In genomic region chr17:36270956-36271585, GRCm38 (mm10) we compare ENCODE assay signal across 8 mouse cellular contexts. TPM values are rescaled to one million over a fixed set of nuclear protein-coding genes. Genes with fewer than 3 reads are reported as not detected.
DNase-seq lines count a peak whose midpoint lies in the region; ATAC-seq and TF ChIP-seq lines count a peak whose summit lies in the region.

No protein-coding gene starts in this region.

- H3K4me3 ChIP-seq in forebrain, embryonic 14.5 days (ENCODE audit: low read depth, low read length), result peak overlapping the region; percentile 84
- peak overlapping the region; percentile 92 for H3K4me3 ChIP-seq in liver, embryonic 16.5 days (ENCODE audit: low read depth, low read length)
- peak overlapping the region; percentile 94 for H3K4me3 ChIP-seq in neural tube, embryonic 12.5 days
- H3K4me3 ChIP-seq in stomach, postnatal 0 days (ENCODE audit: low read depth, low read length), result peak overlapping the region; percentile 98

- ATAC-seq in forebrain, embryonic 14.5 days, result peak; percentile 93
- peak; percentile 87 for ATAC-seq in liver, embryonic 16.5 days (ENCODE audit: low read depth)
- peak; percentile 92 for ATAC-seq in neural tube, embryonic 12.5 days (ENCODE audit: low FRiP score, low read depth)
- peak; percentile 93 for ATAC-seq in stomach, postnatal 0 days (ENCODE audit: low FRiP score, low TSS enrichment)

- peak overlapping the region; percentile 94 for H3K27ac ChIP-seq in forebrain, embryonic 14.5 days (ENCODE audit: low read depth, low read length)
- peak overlapping the region; percentile 85 for H3K27ac ChIP-seq in liver, embryonic 16.5 days (ENCODE audit: low read length)
- peak overlapping the region; percentile 87 for H3K27ac ChIP-seq in neural tube, embryonic 12.5 days
- peak overlapping the region; percentile 94 for H3K27ac ChIP-seq in stomach, postnatal 0 days (replicated peaks)

- intact Hi-C loops in heart, postnatal 10 days (cut with DNase I), result no loop called here

- peak overlapping the region; percentile 82 for H3K4me2 ChIP-seq in forebrain, embryonic 14.5 days (ENCODE audit: low read length)
- H3K4me2 ChIP-seq in liver, embryonic 16.5 days (ENCODE audit: low read depth, low read length), result peak overlapping the region; percentile 96
- peak overlapping the region; percentile 87 for H3K4me2 ChIP-seq in neural tube, embryonic 12.5 days (replicated peaks)
- H3K4me2 ChIP-seq in stomach, postnatal 0 days (replicated peaks; ENCODE audit: low read depth), result peak overlapping the region; percentile 80

- H3K27me3 ChIP-seq in forebrain, embryonic 14.5 days (replicated peaks; ENCODE audit: control insufficient read depth, insufficient read depth, low read length), result no peaks in the 10 kb centered on the region
- no peaks in the 10 kb centered on the region for H3K27me3 ChIP-seq in liver, embryonic 16.5 days (ENCODE audit: control insufficient read depth, insufficient read depth, low read depth, low read length)
- no peaks in the 10 kb centered on the region for H3K27me3 ChIP-seq in neural tube, embryonic 12.5 days (replicated peaks)
- no peaks in the 10 kb centered on the region for H3K27me3 ChIP-seq in stomach, postnatal 0 days (ENCODE audit: control insufficient read depth, insufficient read depth, low read length)

- under 1% methylated on average over 47 of the region's 84 CpGs for WGBS in forebrain, embryonic 14.5 days
- under 1% methylated on average over 77 of the region's 84 CpGs for WGBS in large intestine, adult 2 months
- WGBS in liver, embryonic 16.5 days (ENCODE audit: insufficient replicate concordance), result under 1% methylated on average over 75 of the region's 84 CpGs
- under 1% methylated on average over 77 of the region's 84 CpGs for WGBS in neural tube, embryonic 12.5 days
- WGBS in stomach, postnatal 0 days, result under 1% methylated on average over 77 of the region's 84 CpGs

- no peak for TF ChIP-seq CTCF in stomach, postnatal 0 days (IDR thresholded peaks at IDR 0.05; ENCODE audit: low read depth)

- no peak for TF ChIP-seq EP300 in stomach, postnatal 0 days (optimal IDR thresholded peaks at IDR 0.05)

- H3K9me3 ChIP-seq in forebrain, embryonic 14.5 days (replicated peaks; ENCODE audit: control insufficient read depth, low read length), result no peaks in the 10 kb centered on the region
- no peaks in the 10 kb centered on the region for H3K9me3 ChIP-seq in liver, embryonic 16.5 days (replicated peaks; ENCODE audit: control insufficient read depth, low read length)
- no peaks in the 10 kb centered on the region for H3K9me3 ChIP-seq in neural tube, embryonic 12.5 days
- H3K9me3 ChIP-seq in stomach, postnatal 0 days (ENCODE audit: control insufficient read depth, low read length), result no peaks in the 10 kb centered on the region

- peak; percentile 67 for DNase-seq in ES-CJ7 (ENCODE audit: low read depth, low spot score)
- DNase-seq in cerebellum, adult 11 months, result peak; percentile 87
- peak; percentile 94 for DNase-seq in forebrain, embryonic 14.5 days (ENCODE audit: low spot score)
- peak; percentile 93 to 94 for DNase-seq in heart, postnatal 10 days
- peak; percentile 53 for DNase-seq in large intestine, adult 2 months (ENCODE audit: low read depth, low spot score)
- DNase-seq in stomach, postnatal 0 days (ENCODE audit: low spot score), result peak; percentile 92

- peak overlapping the region; percentile 90 for H3K9ac ChIP-seq in forebrain, embryonic 14.5 days (ENCODE audit: low read length)
- H3K9ac ChIP-seq in liver, embryonic 16.5 days (ENCODE audit: low read depth, low read length), result peak overlapping the region; percentile 94
- H3K9ac ChIP-seq in neural tube, embryonic 12.5 days, result peak overlapping the region; percentile 89
- H3K9ac ChIP-seq in stomach, postnatal 0 days (ENCODE audit: low read length), result peak overlapping the region; percentile 96

- peaks cover 17% of the 10 kb centered on the region for H3K4me1 ChIP-seq in forebrain, embryonic 14.5 days (ENCODE audit: control insufficient read depth, insufficient read depth, low read length)
- H3K4me1 ChIP-seq in liver, embryonic 16.5 days (ENCODE audit: control insufficient read depth, low read depth, low read length), result peaks cover 26% of the 10 kb centered on the region
- H3K4me1 ChIP-seq in neural tube, embryonic 12.5 days, result peaks cover 26% of the 10 kb centered on the region
- H3K4me1 ChIP-seq in stomach, postnatal 0 days (replicated peaks; ENCODE audit: control insufficient read depth, insufficient read depth), result no peaks in the 10 kb centered on the region; the same call in 1 of the 2 replicates

- peaks cover 44% of the 10 kb centered on the region for H3K36me3 ChIP-seq in forebrain, embryonic 14.5 days (ENCODE audit: control insufficient read depth, insufficient read depth, low read length)
- H3K36me3 ChIP-seq in liver, embryonic 16.5 days (ENCODE audit: control insufficient read depth, insufficient read depth), result peaks cover 8% of the 10 kb centered on the region
- H3K36me3 ChIP-seq in neural tube, embryonic 12.5 days, result peaks cover 35% of the 10 kb centered on the region
- H3K36me3 ChIP-seq in stomach, postnatal 0 days (ENCODE audit: control insufficient read depth, insufficient read depth, low read length), result no peaks in the 10 kb centered on the region

RNA-seq across cellular contexts. Expression of gene Trim39, which starts 1.0 kb away (rescaled TPM):
- polyA plus RNA-seq in forebrain, embryonic 14.5 days (2014; fragmentation: Nextera tagmentation; extraction: Ambion mirVana), result 13.3 and 15.2 TPM in 2 replicates
- total RNA-seq in heart, postnatal 10 days (2021), result 1 to 10 TPM; 7.8 to 8.0 TPM
- 7.9 and 12.3 TPM in 2 replicates for polyA plus RNA-seq in large intestine, adult 2 months (2012; rRNA removed)
- polyA plus RNA-seq in liver, embryonic 16.5 days (2015; fragmentation: Nextera tagmentation; extraction: Ambion mirVana), result 4.6 and 5.0 TPM in 2 replicates
- 25.4 and 27.5 TPM in 2 replicates for polyA plus RNA-seq in neural tube, embryonic 12.5 days (2016; fragmentation: Nextera tagmentation; extraction: Ambion mirVana)
- 6.2 and 6.5 TPM in 2 replicates for polyA plus RNA-seq in stomach, postnatal 0 days (2015; fragmentation: Nextera tagmentation; extraction: Ambion mirVana)

RNA-seq across cellular contexts. Expression of gene Rpp21, which starts 13.2 kb away (rescaled TPM):
- polyA plus RNA-seq in forebrain, embryonic 14.5 days (2014; fragmentation: Nextera tagmentation; extraction: Ambion mirVana), result 103 and 128 TPM in 2 replicates
- total RNA-seq in heart, postnatal 10 days (2021), result 10 to 100 TPM; 33.4 to 34.7 TPM
- polyA plus RNA-seq in large intestine, adult 2 months (2012; rRNA removed), result 105 and 123 TPM in 2 replicates
- polyA plus RNA-seq in liver, embryonic 16.5 days (2015; fragmentation: Nextera tagmentation; extraction: Ambion mirVana), result 54.1 and 59.3 TPM in 2 replicates
- polyA plus RNA-seq in neural tube, embryonic 12.5 days (2016; fragmentation: Nextera tagmentation; extraction: Ambion mirVana), result 84.2 and 94.0 TPM in 2 replicates
- 126 TPM in 2 replicates for polyA plus RNA-seq in stomach, postnatal 0 days (2015; fragmentation: Nextera tagmentation; extraction: Ambion mirVana)

RNA-seq across cellular contexts. Expression of gene H2-M10.2, which starts 15.2 kb away (rescaled TPM):
- not detected in 2 replicates for polyA plus RNA-seq in forebrain, embryonic 14.5 days (2014; fragmentation: Nextera tagmentation; extraction: Ambion mirVana)
- not detected for total RNA-seq in heart, postnatal 10 days (2021)
- polyA plus RNA-seq in large intestine, adult 2 months (2012; rRNA removed), result not detected in 2 replicates
- polyA plus RNA-seq in liver, embryonic 16.5 days (2015; fragmentation: Nextera tagmentation; extraction: Ambion mirVana), result not detected in 2 replicates
- polyA plus RNA-seq in neural tube, embryonic 12.5 days (2016; fragmentation: Nextera tagmentation; extraction: Ambion mirVana), result not detected in 2 replicates
- polyA plus RNA-seq in stomach, postnatal 0 days (2015; fragmentation: Nextera tagmentation; extraction: Ambion mirVana), result not detected in 2 replicates

RNA-seq across cellular contexts. Expression of gene H2-M10.1, which starts 54.9 kb away (rescaled TPM):
- polyA plus RNA-seq in forebrain, embryonic 14.5 days (2014; fragmentation: Nextera tagmentation; extraction: Ambion mirVana), result not detected in 2 replicates
- total RNA-seq in heart, postnatal 10 days (2021), result not detected
- not detected in 2 replicates for polyA plus RNA-seq in large intestine, adult 2 months (2012; rRNA removed)
- not detected in 2 replicates for polyA plus RNA-seq in liver, embryonic 16.5 days (2015; fragmentation: Nextera tagmentation; extraction: Ambion mirVana)
- polyA plus RNA-seq in neural tube, embryonic 12.5 days (2016; fragmentation: Nextera tagmentation; extraction: Ambion mirVana), result not detected in 2 replicates
- not detected in 2 replicates for polyA plus RNA-seq in stomach, postnatal 0 days (2015; fragmentation: Nextera tagmentation; extraction: Ambion mirVana)

Comparison
In these comparisons a context has a peak if more than half of its experiments do, and no peak if none do; other contexts are left out.
1. Peak in every context shown above with its lines: DNase-seq, ATAC-seq, H3K4me3 ChIP-seq and H3K27ac ChIP-seq.